Mouse (Mus musculus): ENCODE data around the gene Mcm8.

The Mcm8 gene

DNA sequence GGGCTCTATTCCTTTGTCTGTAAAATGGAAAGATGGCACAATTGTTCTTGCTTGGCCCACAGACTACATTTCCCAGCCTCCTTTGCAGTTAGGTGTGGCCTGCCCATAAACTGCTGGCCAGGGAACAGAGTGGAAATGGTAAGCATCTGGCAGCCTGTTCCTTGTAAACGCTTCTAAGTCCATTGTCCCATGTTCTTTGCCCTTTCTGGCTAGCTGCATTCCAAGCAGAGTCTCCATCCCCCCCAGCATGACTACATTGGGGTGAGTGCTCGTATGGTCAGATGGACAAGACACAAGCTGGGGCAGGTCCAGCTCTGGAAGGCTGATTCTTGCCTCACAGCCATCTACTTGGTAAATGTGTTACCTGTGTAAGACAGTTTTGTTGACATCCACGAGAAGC lies 55.7 kb downstream of the Mcm8 start:
- no peak for DNase-seq (ENCODE audit: low spot score in 2 of 2)

GRCm38 (mm10) chr2:132873657-132874326 lies 57.9 kb downstream of the Mcm8 start:
- DNase-seq (ENCODE audit: low spot score in 2 of 2) = no peak

DNA sequence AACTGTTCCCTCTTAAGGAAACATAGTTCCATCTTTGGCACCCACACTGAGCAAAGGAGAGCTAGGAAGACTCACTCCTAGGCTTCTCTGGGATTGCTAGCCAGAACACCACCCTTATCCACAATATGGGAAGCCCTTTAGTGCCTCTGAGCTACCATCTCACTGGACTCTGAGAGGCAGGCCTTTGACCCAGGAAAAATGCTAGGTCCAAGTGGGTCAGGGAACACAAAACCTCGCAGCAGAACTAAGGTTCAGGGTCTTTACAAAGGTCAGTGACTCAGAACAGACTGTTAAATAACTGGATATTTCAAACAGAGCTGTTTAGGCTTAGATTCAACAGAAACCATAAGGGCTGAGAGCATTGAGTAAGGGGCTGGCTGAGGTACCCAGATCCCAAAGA lies 61.0 kb downstream of the Mcm8 start:
- DNase-seq (ENCODE audit: low spot score in 2 of 2) = no peak

GRCm38 (mm10) chr2:132879261-132880044 lies 63.5 kb downstream of the Mcm8 start:
- no peak for DNase-seq (ENCODE audit: low spot score in 2 of 2)

DNA sequence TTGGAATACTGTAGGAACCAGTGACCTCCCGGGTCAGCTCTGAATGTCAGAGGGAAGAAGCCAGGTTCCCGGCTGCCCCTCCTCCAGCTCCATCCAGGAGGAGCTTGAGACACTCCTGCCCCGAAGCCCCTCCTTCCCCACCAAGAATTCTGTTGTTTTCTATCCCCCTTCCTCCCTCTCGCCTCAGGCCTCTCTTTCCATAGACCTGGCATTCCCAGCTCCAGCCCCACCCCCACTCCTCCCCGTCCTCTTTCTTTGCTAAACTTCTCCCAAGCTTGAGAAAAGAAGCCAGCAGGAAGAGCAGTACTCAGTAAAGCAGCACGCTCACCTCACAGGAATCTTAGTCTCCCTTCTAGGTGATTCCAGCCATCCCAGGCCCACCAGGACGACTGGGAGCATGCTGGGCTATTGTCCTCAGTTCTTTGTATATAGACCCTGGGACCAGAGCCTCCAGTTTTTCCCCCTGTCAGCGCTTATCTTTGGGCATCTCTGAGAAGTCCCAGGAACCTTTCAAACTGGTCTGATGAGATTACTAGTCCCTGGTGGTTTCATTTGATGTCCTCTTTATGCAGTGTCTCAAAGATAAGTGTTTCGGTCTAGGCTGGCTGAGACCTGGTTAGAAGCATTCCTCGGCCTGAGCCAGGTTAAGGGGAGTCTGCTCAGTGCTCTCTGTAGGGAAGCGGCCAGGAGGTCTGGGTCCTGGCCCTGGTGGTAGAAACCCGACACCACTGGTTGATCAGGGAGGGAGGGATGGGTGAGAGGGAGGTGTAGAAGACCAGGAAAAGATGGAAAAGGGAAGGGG lies 65.1 kb downstream of the Mcm8 start, which contains the start of gene Lrrn4:
Gene Lrrn4 (minus strand): TSS at position 48 of the 802 bp plus-strand sequence.
- no peak for DNase-seq (ENCODE audit: low spot score in 2 of 2)

DNA sequence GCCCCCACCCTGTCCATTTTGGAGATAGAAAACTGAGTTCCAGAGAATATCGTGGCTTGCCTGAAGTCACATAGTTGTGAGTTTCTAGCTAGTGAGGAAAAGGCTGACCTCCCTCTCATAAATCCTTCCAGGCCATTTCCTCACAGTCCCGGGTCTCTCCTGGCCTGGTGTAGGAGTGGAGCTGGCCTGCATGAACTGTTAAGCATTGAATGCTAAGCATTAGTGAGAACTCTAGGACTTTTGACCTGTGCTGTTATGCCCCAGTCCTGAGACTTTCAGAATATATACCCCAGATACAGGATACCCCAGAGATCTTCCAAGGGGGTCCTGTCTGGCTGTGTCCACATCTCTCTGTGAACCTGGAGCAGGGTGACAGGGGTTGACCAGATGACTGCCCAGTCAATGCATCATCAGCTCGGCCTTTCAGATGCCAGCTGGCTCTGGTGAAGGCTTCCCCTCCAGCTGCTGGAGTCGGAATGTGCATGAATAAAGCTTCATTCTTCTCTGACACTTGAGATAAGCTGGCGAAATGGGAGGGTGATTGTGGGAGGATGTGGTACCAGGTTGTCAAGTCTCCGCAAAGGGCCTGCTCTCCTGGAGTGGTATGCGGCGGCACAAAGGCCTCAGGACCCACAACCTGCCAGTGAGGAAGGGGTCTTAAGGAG lies 68.5 kb downstream of the Mcm8 start:
- DNase-seq (ENCODE audit: low spot score in 2 of 2) = no peak

DNA sequence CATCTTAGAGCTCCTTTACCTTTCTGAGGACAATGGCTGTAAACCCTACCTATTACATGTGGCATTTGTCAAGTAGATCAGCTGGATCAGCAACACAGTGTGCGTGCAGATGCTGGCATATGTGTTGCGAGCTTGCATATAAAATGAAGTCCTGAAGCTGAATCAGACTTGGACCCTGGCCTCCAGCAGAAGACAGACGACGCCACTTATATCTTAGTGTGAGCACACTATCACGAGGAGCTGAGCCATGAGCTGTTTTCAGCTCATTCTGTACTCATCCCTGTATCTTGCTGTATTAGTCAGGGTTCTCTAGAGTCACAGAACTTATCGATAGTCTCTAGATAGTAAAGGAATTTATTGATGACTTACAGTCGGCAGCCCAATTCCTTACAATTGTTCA lies 69.4 kb downstream of the Mcm8 start:
- DNase-seq (ENCODE audit: low spot score in 2 of 2) = no peak
